Mouse (Mus musculus) testis, postnatal 14 days (tissue): Measurements from ENCODE around the gene Myg1.
"Not testable (repeated sequence)": the region's sequence is repeated elsewhere in the genome, so short reads cannot be mapped to it uniquely, and the experiment has no call there.

Source experiments
- DNase-seq: peaks from one replicate; pipeline ENCODE4 v3.0.0; 2021; ENCODE audit warnings: low spot score

Myg1 gene

DNA sequence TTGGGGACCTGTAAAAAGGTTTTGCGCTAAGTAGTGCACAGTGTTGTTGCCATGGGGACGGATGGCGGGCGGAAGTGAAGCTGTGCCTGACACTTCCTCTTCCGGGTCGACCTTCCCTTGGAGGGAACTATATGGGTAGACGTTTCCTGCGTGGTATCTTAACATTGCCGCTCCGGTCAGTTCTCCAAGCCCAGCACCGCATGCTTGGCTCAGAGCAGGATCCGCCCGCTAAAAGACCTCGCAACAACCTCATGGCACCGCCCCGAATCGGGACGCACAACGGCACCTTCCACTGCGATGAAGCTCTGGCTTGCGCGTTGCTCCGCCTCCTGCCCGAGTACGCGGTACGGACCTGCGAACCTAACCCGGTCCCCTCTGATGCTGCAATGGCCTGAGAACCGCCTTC lies at the start of gene Myg1:
Gene Myg1, plus strand, starts transcription at position 100 of the 406 bp plus-strand sequence.
- DNase-seq, result peak; percentile 83

DNA sequence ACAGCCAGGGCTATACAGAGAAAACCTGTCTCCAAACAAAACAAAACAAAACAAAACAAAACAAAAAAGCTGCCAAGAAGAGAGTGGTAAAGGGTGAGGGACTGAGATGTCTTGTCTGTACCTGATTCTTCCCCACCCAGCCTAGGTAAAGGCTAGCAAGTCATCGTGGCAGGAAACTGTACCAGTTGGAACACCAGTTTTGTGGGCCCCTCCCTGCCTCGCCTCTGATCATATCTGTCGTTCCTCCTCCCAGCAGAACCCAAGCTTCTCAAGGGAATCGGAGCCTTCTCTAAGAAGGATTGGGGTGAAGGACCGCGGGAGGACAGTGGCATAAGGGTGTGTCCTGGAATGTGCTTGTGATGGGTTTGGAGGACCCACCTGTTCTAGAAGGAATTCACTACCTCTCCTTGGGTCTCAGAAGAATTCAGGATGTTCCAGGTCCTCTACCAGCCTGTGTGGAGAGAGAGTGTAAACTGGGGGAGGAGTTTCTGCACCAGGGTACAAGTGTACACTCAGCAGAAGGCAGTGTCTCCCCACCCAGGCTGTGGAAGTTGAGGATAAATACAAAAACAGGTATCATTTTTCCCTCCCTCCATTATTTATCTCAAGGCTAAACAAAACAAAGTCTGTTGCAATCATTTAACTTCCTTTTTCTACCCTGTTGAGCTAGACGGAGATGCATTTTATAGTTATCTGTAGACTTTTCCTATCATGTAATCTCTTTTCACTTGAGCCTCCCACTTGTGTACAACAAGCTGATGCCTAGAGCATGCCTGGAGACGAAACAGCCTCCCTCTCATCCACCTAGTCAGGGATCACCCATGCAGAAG lies 48.8 kb upstream of the Myg1 start:
- no peak for DNase-seq

DNA sequence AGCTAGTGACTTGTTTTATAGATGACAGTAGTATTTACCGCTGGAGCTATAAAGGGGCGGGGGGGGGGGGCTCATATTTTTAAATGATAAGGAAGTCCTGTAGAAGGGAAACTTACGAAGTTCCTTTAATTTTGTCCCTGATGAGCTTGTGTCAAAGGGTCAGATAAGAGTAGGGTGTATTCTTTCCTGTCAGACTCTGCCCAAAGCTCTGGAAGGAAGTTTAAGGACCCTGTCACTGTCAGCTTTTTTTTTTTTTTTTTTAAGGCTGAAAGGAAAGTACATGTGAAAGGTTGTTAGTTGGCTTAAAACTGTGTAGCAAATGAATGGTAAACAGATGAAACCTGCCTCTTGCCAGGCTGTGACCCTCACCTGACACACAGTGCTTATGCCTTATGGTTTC lies 47.9 kb upstream of the Myg1 start:
- no peak for DNase-seq

DNA sequence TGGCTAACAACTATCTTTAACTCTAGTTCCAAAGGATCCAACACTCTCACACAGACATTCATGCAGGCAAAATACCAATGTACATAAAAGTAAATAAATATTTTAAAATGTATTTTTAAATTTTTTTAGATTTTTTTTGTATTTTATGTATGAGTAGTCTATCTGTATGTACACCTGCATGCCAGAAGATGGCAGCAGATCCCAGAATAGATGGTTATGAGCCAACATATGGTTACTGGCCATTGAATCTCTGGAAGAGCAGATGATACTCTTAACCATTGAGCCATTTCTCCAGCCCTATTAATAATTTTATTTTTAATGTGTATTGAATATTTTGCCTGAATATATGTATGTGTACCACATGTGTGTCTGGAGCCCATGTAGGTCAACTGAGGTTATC lies 44.1 kb upstream of the Myg1 start:
- no peak for DNase-seq

DNA sequence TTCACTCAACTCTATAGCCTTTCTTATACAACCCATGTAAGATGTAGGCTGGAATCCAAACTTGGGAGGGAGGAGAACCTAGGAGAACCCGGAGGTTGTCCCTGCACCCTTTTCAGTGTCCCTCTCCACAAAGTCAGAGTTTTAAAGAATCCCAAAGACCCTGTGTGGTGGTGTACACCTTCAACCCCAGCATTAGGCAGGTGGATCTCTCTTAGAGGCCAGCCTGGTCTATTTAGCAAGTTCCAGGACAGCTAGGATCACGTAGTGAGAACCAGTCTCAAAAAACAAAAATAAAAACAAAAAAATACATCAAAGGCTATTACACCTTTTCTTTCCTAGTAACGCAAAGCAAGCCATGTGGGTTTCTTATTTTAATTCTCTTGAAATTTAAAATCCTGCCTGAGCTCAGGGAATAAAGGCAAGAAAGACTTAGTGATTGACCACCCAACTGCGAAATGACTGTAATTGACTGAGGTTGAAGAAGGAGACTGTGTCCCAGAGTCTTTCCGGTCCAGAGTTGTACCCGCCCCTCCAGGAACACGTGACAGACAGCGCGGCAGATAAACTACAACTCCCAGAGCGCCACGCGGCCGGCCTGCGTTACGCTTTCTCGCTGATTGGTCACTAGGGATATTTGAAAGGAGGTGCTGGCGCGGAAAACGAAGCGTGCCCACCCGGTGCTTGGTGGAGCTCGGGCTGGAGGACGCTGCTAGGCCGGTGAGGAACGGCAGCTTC lies 35.7 kb upstream of the Myg1 start, which contains the start of gene Espl1:
Gene Espl1, plus strand, starts transcription at position 634 of the 735 bp plus-strand sequence.
- DNase-seq, result peak; percentile 94

DNA sequence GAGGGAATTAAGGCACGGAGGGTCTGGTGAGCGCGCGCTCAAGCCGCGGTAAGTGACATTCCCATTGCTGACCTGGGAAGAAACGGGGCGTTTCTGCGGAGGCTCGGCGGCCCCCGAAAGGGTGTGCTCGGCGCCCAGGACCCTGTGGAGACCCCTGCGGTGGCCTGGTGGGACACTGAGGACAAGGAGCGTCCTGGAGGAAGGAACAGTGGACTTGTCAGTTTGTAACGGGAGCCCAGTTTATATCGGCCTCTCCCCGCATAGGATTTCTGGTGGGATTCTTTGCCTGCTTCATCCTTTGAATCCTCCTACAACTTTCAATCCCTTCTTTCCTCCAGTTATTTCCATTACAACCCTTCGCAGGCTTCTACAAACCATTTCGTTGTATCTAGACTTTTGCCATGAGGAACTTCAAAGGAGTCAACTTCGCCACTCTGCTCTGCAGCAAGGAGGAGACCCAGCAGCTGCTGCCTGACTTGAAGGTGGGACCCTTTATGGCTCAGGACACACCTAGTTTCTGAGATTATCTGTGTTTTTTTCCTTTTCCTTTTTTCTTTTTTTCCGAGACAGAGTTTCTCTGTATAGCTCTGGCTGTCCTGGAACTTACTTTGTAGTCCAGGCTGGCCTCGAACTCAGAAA lies 35.0 kb upstream of the Myg1 start:
- no peak for DNase-seq

DNA sequence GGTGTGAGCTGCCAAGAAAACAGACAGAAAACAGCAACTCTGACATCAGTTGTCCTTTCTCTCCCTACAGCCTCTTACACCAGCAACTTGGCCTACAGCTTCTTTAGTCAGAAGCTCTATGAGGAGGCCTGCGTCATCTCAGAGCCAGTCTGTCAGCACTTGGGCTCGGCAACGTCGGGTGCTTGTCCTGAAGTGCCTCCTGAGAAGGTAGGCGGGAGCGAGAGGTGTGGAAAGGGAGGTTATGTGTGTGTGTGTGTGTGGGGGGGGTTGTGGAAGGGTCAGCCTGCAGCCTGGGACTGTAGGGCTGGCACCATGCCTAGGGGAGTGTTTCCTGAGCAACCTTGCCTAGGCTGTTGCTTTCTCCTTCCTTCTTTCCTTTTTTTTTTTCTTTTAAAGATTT lies 29.0 kb upstream of the Myg1 start:
- DNase-seq, result no peak

DNA sequence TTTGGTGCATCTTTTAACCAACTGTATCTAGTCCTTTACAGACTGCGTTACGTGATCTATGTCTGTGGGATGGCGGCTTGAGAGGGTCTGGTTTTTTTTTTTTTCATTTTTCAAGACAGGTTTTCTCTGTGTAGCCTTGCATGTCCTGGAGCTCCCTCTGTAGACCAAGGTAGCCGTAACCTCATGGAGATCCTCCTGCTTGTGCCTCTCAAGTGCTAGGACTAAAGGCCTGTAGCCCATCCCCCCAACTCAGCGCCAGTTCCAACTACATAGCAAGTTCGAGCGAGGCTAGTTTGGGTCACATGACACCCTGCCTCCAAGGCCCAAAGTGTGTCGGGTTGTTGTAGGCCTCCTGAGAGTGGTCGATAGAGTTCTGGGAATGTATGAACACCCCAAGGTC lies 22.8 kb upstream of the Myg1 start:
- no peak for DNase-seq

DNA sequence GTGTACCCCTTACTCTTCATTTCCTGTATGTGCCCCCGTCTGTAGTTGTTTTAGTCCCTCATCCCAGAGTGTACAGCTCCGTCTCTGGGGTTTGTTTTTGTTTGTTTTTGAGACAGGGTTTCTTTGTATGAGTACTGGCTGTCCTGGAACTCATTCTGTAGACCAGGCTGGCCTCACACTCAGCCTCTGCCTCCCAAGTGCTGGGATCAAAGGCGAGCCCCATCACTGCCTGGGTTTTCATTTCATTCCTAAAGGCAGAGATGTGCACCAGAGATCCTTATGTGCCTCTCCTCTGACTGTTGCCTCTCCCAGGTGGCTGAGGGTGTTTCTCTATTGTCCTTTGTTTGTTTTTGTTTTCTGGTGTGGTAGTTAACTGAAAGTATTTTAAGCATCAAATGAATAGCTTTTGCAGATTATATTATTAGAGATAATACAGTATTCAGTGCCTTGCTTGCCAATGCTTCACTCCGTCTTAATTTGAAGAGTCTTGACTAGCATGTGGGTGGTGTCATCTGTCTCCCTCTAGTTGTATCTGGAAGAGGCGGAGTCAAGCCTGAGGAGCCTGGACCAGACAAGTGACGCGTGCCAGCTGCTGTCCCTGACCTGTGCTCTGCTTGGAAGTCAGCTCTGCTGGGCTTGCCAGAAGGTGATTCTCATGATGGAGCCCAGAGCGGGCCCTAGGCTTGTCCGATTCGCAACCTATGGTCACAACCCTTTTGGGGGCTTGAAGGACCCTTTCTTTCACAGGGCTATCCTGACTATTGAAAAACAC lies 21.2 kb upstream of the Myg1 start:
- peak; percentile 57 for DNase-seq

DNA sequence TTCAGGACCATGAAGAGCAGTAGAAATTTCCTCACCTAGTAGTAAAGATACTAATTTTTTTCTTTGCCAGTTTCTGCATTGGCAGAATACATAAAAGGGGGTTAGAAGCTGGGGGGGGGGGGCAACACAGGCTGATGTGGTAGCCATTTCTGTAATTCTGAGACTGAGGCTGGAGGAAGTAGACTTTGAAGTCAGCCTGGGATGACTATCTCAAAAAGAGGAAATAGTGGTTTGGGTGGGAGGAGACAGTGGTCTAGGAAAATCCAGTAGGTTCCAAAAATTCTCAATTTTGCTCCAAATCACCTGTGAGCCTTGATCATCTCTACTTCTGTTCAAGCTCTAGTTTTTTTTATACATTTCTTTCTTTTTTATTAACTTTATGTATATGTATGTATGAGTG lies 20.0 kb upstream of the Myg1 start:
- DNase-seq, result no peak

DNA sequence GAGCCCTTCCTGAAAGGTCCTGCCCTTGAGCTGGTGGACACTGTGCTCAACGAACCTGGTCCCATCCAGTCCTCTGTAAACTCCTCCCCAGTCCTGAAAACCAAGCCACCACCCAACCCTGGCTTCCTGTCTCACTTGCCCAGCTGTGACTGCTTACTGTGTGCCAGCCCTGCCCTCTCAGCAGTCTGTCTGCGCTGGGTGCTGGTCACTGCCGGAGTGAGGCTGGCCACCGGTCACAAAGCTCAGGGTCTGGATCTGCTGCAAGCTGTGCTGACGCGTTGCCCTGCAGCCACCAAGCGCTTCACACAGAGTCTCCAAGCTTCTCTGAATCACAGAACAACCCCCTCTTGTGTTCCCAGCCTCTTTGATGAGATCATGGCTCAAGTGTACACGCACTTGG lies 16.2 kb upstream of the Myg1 start:
- DNase-seq, result no peak

DNA sequence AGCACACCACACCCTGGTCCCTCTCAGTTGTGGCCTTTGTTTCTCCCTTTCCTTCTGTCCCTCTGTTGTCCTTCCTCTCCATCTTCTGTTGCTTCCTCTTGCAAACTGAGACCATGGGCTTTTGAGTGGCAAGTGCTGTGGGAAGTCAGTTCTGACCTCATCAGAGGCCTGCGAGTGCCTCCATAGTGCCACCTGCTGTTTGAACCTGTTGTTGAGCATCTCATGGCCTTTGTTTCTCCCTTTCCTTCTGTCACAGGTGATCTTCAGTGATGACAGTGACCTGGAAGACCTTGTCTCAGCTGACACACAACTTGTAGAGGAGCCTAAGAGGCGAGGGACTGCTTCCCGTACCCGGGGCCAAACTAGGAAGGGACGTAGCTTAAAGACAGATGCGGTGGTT lies 15.2 kb upstream of the Myg1 start:
- no peak for DNase-seq

DNA sequence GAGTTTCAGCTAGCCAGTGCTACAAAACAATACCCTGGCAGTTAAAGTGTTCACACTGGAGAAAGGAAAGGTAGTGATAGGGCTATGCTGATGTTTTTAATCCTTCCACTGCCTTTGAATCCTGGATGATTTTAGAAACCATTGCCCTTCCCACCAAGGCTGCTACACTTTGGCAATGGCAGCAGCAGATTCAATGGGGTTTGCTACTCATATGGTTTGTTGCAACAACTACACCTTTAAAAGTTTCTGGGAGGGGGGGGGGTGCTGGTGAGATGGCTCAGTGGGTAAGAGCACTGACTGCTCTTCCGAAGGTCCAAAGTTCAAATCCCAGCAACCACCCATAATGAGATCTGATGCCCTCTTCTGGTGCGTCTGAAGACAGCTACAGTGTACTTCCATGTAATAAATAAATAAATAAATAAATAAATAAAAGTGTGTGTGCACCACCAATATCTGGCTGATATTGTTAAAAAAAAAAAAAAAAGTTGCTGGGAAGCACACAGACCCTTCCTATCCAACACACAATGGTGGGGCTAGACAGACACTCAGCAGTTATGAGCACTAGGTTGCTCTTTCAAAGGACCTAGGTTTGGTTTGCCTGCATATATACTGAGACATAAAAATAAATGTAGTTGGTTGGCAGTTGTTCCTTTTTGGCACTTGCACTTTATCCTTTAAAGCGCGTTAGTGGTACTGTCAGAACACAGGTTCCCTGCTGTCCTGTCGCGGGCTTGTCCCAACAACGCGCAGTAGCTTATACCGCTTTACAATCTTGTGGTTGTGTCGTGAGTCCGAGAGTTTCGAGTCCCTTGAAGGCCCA lies 6.6 kb upstream of the Myg1 start:
- no peak for DNase-seq

DNA sequence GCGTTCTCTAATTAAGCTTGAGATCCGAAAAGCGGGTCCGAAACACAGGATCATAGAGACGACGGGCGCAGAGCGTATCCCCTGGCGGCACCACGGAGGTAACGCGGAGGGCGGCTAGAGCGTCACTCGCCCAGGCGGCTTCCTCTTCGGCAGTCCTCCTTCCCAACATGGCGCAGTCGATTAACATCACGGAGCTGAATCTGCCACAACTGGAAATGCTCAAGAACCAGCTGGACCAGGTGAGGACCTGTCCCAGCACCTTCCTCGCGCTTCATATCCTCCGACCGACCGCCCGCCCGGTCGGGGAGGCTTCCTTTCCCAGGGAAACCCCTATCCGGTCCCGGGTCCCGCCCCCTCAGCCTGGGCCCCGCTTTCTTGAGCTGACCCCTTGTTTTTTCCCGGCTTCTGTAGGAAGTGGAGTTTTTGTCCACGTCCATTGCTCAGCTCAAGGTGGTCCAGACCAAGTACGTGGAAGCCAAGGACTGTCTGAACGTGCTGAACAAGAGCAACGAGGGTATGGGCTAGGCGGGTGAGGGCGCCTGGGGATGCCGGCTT lies 5.4 kb upstream of the Myg1 start, which contains the start of gene Pfdn5:
Gene Pfdn5, plus strand, starts transcription at position 95 of the 555 bp plus-strand sequence.
- peak; percentile 90 for DNase-seq

DNA sequence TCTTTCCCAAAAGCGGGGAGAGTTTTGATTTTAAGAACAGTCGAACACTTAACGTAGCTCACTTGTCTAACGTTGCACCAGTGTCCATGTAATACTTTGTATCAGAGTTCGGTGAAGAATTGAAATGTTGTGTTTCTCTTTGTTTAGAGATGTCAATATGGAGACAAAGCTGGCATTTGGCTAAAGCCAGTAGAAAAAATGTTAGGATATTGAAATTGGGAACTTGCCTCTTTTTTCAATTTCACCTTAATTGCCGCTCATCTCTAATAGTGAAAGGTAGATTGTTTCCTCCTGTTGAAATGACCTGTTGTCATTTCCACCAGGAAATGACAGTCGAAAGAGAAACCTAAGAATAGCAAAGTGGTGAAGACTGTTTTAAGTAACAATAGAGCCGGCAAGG lies 4.6 kb upstream of the Myg1 start:
- DNase-seq, result no peak

DNA sequence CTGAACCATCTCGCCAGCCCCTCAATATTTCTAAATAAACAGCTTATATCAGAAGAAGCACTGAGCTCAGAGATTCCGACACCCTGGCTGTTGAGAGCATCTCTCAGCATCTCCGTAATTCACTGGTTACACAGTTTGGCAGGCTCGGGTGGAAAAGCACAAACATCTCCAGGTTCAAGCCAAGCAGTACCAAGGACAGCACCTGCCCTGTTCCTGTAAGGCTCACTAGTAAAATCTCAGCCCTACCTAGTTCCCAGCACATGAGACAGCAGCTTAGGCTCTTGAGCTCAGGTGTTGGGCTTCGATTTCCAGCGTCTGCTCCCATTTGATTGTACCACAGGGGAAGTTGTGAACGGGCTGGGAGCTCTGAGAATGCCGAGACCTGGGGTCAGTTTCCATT lies 3.7 kb downstream of the Myg1 start:
- DNase-seq, result no peak

DNA sequence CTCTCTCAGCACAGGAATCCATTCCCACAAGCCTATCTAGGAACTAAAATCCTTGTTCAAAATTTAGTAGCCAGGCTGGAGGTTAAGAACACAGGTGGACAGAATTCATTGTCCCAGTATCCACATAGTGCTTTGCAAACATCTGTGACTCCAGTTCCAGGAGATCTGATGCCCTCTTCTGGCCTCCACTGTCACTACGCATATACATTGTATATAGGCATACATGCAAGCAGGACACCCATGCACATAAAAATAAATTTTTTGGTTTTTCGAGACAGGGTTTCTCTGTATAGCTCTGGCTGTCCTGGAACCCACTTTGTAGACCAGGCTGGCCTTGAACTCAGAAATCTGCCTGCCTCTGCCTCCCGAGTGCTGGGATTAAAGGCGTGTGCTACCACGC lies 4.4 kb downstream of the Myg1 start:
- DNase-seq, result not testable (repeated sequence)

DNA sequence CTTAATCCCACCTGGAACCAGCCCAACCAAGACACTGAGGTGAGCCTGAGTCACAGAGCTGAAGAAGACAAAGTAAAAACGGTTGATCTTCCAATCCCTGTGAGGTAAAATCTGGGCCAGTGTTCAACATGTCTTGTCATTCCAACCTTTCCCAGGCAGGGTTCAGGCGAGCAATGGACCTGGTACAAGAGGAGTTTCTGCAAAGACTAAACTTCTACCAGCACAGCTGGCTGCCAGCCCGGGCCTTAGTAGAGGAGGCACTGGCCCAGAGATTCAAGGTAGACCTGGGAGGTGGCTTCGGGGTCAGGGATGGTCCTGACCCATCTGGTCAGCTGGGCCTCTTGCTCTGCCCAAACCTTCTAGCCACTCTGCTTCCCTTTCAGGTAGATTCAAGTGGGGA lies 5.4 kb downstream of the Myg1 start:
- DNase-seq, result no peak

DNA sequence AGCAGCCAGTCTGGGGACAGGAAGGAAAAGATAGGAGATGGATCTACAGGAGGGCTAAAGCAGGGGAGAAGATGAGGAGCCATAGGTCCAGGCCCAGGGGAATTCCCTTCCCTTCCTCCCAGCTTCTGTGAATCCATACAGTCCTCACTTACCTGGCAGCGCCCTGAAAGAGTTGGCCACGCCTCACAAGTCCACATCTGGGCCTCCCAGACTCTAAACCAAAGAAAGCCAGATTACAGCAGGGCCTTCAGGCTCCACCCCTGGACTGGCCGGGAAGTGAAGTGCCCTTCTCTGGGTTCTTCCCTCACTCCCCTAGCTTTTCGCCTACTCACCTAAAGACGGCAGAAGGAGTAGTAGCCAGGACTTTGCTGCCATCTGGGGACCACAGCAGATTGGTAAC lies 8.1 kb downstream of the Myg1 start:
- DNase-seq, result no peak

DNA sequence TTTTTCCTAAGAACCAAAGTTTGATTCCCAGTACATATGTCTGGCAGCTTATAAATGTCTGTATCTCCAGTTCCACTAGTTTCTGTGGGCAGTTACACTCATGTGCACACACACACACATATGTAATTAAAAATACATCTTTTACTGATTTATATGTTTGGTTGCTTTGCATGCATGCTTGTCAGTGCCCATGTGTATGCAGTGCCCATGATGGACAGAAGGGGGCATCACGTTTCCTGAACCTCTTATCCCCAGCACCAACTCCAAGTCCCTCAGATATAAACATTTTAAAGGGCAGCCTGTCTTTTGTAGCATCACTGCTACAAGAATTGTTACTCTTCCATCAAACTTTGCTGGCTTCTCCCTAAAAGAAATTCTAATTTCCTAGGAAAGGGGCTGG lies 10.1 kb downstream of the Myg1 start:
- no peak for DNase-seq

DNA sequence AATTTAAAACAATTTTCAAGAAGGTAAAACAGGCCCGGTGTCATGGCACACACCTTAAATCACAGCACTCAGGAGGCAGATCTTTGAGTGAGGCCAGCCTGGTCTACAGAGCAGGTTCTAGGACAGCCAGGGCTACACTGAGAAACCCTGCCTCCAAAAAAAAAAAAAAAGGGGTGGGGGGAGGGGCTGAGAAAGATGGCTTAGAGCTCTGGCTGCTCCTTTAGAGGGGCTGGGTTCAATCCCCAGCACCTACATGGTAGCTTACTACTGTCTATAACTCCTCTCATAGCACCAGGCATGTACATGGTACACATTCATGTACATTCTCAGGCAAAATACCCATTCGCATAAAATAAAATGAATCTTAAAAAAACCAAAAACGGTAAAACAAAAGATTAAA lies 13.0 kb downstream of the Myg1 start:
- DNase-seq, result no peak
